Mouse (Mus musculus): Measurements from ENCODE around the gene Ms4a8a. TPM values are rescaled to one million over a fixed set of nuclear protein-coding genes. Genes with fewer than 3 reads are reported as not detected.

Gene Ms4a8a
- polyA plus RNA-seq, 1 experiment from 2014 or later = not detected

Other genes starting within 250 kb of the Ms4a8a start
- gene Slc15a3, start 241.4 kb downstream of the Ms4a8a start, polyA plus RNA-seq (2015; fragmentation: Nextera tagmentation; extraction: Ambion mirVana) = 0.13 and 0.31 TPM in 2 replicates
- 224 and 236 TPM in 2 replicates for gene Tmem132a, start 211.2 kb downstream of the Ms4a8a start, polyA plus RNA-seq (2015; fragmentation: Nextera tagmentation; extraction: Ambion mirVana)
- gene Tmem109, start 199.1 kb downstream of the Ms4a8a start, polyA plus RNA-seq (2015; fragmentation: Nextera tagmentation; extraction: Ambion mirVana) = 46.2 and 48.4 TPM in 2 replicates
- gene Prpf19, start 185.9 kb downstream of the Ms4a8a start, polyA plus RNA-seq (2015; fragmentation: Nextera tagmentation; extraction: Ambion mirVana) = 44.5 and 47.5 TPM in 2 replicates
- gene Zp1, start 160.5 kb downstream of the Ms4a8a start, polyA plus RNA-seq (2015; fragmentation: Nextera tagmentation; extraction: Ambion mirVana) = 0.49 and 0.79 TPM in 2 replicates
- 0.06 and 0.12 TPM in 2 replicates for gene Ptgdr2, start 143.9 kb downstream of the Ms4a8a start, polyA plus RNA-seq (2015; fragmentation: Nextera tagmentation; extraction: Ambion mirVana)
- 13.3 and 14.1 TPM in 2 replicates for gene Ccdc86, start 131.8 kb downstream of the Ms4a8a start, polyA plus RNA-seq (2015; fragmentation: Nextera tagmentation; extraction: Ambion mirVana)
- not detected in 2 replicates for gene Ms4a10, start 106.4 kb downstream of the Ms4a8a start, polyA plus RNA-seq (2015; fragmentation: Nextera tagmentation; extraction: Ambion mirVana)
- gene Ms4a15, start 87.9 kb downstream of the Ms4a8a start, polyA plus RNA-seq (2015; fragmentation: Nextera tagmentation; extraction: Ambion mirVana) = not detected in 2 replicates
- gene Ms4a18, start 63.1 kb downstream of the Ms4a8a start, polyA plus RNA-seq (2015; fragmentation: Nextera tagmentation; extraction: Ambion mirVana) = not detected in 2 replicates
- gene 1700017D01Rik, start 49.8 kb upstream of the Ms4a8a start, polyA plus RNA-seq (2015; fragmentation: Nextera tagmentation; extraction: Ambion mirVana) = not detected in 2 replicates
- gene 1700025F22Rik, start 84.2 kb upstream of the Ms4a8a start, polyA plus RNA-seq (2015; fragmentation: Nextera tagmentation; extraction: Ambion mirVana) = not detected in 2 replicates
- gene Ms4a13, start 115.6 kb upstream of the Ms4a8a start, polyA plus RNA-seq (2015; fragmentation: Nextera tagmentation; extraction: Ambion mirVana) = not detected in 2 replicates
- gene Ms4a12, start 151.3 kb upstream of the Ms4a8a start, polyA plus RNA-seq (2015; fragmentation: Nextera tagmentation; extraction: Ambion mirVana) = not detected in 2 replicates
- not detected in 2 replicates for gene Ms4a1, start 185.1 kb upstream of the Ms4a8a start, polyA plus RNA-seq (2015; fragmentation: Nextera tagmentation; extraction: Ambion mirVana)
- gene Ms4a5, start 202.8 kb upstream of the Ms4a8a start, polyA plus RNA-seq (2015; fragmentation: Nextera tagmentation; extraction: Ambion mirVana) = not detected in 2 replicates
- gene Ms4a14, start 233.4 kb upstream of the Ms4a8a start, polyA plus RNA-seq (2015; fragmentation: Nextera tagmentation; extraction: Ambion mirVana) = 0.04 TPM in 1 of 2 replicates, not detected in the other

Measured in midbrain, embryonic 15.5 days (tissue).